Mouse (Mus musculus): ENCODE results near the gene Tmem273.

The Tmem273 gene

DNA sequence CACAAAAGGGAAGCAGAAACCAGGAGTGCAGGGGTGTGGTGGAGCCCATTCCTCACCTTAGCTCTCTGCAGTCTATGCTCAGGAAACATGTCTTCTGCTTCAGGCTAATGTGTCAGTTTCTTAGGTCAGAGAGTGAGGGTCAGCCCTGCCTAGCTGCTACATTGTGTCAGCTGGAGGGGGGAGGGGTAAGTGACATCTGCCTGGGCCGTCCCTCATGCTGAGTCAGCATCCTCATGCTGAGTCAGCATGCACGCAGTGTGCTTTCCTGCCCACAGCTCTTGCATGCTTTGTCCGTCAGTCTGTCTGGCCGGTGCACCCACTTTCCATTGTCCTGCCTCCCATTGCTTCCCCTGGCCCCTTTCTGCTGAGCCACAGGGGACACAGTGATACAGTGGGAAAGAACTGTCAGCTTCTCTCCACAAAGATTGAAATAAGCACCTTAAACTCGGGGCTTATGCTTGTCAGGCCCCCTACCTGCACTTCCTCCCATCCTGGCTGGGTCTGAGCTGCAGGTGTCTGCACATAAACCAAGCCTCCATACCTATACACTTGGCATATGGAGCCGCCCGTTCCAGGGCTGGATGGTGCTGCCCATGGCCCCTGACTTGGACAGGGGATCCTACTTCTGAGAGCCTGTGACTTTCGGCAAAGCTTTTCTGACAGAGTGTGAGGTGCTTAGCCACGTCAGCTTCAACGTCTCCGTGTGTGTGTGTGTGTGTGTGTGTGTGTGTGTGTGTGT lies 74.2 kb downstream of the Tmem273 start:
- no peak for DNase-seq (ENCODE audit: low read depth, low spot score)

DNA sequence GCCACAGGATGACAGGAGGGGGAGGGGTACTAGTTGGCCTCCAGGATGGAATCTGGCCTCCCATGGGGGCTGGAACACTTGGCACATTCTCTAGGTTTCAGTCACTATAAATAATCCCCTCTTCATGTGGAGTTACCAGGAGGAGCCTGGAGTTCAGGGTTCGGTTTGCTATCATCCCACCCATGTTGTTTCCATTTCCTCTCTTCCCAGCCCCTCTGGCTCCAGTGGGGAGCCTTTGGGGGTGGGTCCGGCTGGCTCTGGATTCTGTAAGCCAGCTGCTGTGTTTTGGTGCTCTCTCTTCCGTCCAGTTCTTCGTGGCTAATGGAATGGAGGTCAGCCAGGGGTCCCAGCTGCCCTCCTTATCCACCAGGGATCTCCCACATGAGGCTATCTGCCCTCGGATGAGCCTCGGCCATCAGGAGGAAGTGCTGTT lies 75.4 kb downstream of the Tmem273 start:
- DNase-seq (ENCODE audit: low read depth, low spot score) = no peak

DNA sequence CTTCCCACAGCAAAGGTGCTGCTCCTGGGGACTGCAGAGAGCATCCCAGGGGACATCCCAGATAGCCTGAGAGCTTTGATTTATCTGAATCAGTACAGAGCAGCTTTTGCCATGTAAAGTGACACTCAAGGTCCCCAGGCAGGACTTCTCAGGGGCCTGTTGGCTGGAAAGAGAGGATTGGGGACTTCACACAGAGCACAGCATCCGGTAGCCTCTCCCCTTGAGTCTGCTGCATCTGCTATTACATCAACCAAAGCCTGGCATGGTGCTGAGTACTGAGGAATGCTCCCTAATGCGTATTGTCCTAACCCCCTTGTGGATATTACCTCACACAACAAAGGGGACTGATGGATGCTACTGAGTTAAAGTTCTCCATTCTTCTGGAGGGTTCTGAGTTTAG lies 75.9 kb downstream of the Tmem273 start:
- DNase-seq (ENCODE audit: low read depth, low spot score) = no peak

DNA sequence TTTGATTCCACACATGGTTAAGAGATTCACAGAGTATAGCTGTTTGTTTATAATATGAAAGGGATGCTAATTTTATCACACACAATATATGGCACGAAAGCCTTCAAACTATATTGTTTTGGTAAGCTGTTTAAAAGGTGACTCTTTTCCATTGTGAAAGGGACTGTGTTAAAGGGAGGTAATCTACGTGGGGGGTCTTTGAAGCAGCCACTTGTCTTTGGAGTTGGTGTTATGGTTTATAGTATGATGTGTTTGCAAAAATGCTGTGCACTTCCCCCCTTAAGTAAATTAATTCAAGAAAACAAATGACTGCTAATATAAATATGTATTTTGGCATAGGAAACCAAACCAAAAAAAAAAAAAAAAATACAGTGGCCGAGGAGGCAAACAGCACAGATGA lies 79.6 kb downstream of the Tmem273 start:
- DNase-seq (ENCODE audit: low read depth, low spot score) = no peak

All from skeletal muscle tissue, adult 2 months (tissue).